28 mouse cellular contexts compared by ENCODE assay signal in the genomic region with DNA sequence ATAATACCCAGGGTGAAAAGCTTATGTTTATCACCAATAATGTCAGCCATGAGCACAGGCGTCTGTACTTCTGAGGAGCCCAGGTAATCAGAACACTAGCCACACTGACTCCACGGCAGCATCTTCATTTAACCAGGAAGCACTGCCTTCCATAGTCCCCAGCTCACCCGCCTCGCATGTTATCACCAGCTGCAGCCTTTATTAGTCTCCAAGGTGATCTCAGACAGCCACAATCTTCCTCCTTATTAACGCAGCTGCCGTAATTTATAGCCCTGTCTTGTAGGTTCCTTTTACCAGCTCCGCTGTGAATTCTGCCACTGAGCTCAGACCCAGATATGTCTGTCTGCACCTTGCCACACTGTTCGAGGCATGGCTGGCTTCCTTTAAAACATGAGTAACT.
DNase-seq lines count a peak whose midpoint lies in the region; ATAC-seq and TF ChIP-seq lines count a peak whose summit lies in the region.
"Had no signal": no experiment of that assay in that cellular context is flagged by ENCODE, and none has a peak within 500 bp of the region (broad histone marks: within the 10 kb centered on the region; RNA-seq: fewer than 3 reads in every experiment).

No protein-coding gene starts in this region.

- 0 out of 2 replicates have a peak, but pooled peaks have one; percentile 66 for ATAC-seq in hindbrain, embryonic 13.5 days (ENCODE audit: low FRiP score)
- peak; percentile 82 for ATAC-seq in neural tube, embryonic 12.5 days (ENCODE audit: low FRiP score, low read depth)
- ATAC-seq in intestine, postnatal 0 days = peak; percentile 45; the same call in 1 of the 2 replicates
- ATAC-seq in erythroblast, adult 5-6 weeks (replicated peaks; ENCODE audit: low FRiP score, poor library complexity, severe bottlenecking) = no peak
- ATAC-seq: forebrain, embryonic 16.5 days had no signal

- no peak for TF ChIP-seq CTCF in intestine, postnatal 0 days (IDR thresholded peaks at IDR 0.05; ENCODE audit: low read depth)

- H3K9me3 ChIP-seq in hindbrain, embryonic 13.5 days = no peaks in the 10 kb centered on the region
- peaks cover 1% of the 10 kb centered on the region; the same call in 1 of the 2 replicates for H3K9me3 ChIP-seq in hindbrain, embryonic 10.5 days
- H3K9me3 ChIP-seq in neural tube, embryonic 12.5 days = no peaks in the 10 kb centered on the region
- H3K9me3 ChIP-seq in intestine, postnatal 0 days (ENCODE audit: control insufficient read depth) = no peaks in the 10 kb centered on the region; the same call in 1 of the 2 replicates
- H3K9me3 ChIP-seq: embryonic facial prominence, embryonic 13.5 days; heart, embryonic 12.5 days; kidney, embryonic 15.5 days; limb, embryonic 13.5 days; lung, embryonic 15.5 days; midbrain, embryonic 10.5 days had no signal

- H3K27ac ChIP-seq in hindbrain, embryonic 13.5 days = peak overlapping the region; percentile 81
- H3K27ac ChIP-seq in hindbrain, embryonic 10.5 days = no peak overlapping the region
- no peak overlapping the region for H3K27ac ChIP-seq in neural tube, embryonic 12.5 days
- H3K27ac ChIP-seq in intestine, postnatal 0 days (ENCODE audit: low read depth, low read length) = no peak overlapping the region
- H3K27ac ChIP-seq: embryonic facial prominence, embryonic 13.5 days; gastrocnemius, adult 2 months; heart, adult 2 months; kidney, embryonic 15.5 days; left cerebral cortex, adult 2 months; limb, embryonic 13.5 days; lung, embryonic 15.5 days; midbrain, embryonic 10.5 days had no signal

- DNase-seq in hindbrain, embryonic 10.5 days (ENCODE audit: low spot score) = no peak
- DNase-seq in neural tube, embryonic 10.5 days (ENCODE audit: extremely low spot score, low spot score) = no peak
- DNase-seq in cerebellum, postnatal 14 days = no peak
- DNase-seq: adrenal gland, adult 8-10 months; cerebellum, adult 9-11 months; gastrocnemius, adult 2 months; gastrocnemius, postnatal 36 days; heart, adult 2 months; heart, postnatal 4 days; kidney, adult 18-20 months; kidney, postnatal 25 days; spleen, adult 18-20 months; thymus, postnatal 25 days had no signal

- no peaks in the 10 kb centered on the region for H3K27me3 ChIP-seq in hindbrain, embryonic 13.5 days
- no peaks in the 10 kb centered on the region for H3K27me3 ChIP-seq in hindbrain, embryonic 10.5 days (ENCODE audit: insufficient read depth, poor library complexity, severe bottlenecking)
- H3K27me3 ChIP-seq in neural tube, embryonic 12.5 days (replicated peaks) = no peaks in the 10 kb centered on the region
- no peaks in the 10 kb centered on the region for H3K27me3 ChIP-seq in intestine, postnatal 0 days (replicated peaks; ENCODE audit: control insufficient read depth, insufficient read depth, low read length)
- H3K27me3 ChIP-seq: embryonic facial prominence, embryonic 13.5 days; heart, embryonic 12.5 days; kidney, embryonic 15.5 days; limb, embryonic 13.5 days; lung, embryonic 15.5 days had no signal

- no peak overlapping the region for H3K4me2 ChIP-seq in hindbrain, embryonic 13.5 days
- H3K4me2 ChIP-seq in neural tube, embryonic 12.5 days (replicated peaks) = 0 out of 2 replicates have a peak overlapping the region, but pooled peaks have one; percentile 0
- no peak overlapping the region for H3K4me2 ChIP-seq in intestine, postnatal 0 days (replicated peaks; ENCODE audit: low read depth)
- H3K4me2 ChIP-seq: embryonic facial prominence, embryonic 13.5 days; heart, embryonic 12.5 days; kidney, embryonic 15.5 days; limb, embryonic 13.5 days; liver, embryonic 11.5 days; lung, embryonic 15.5 days had no signal

- no peak overlapping the region for H3K4me3 ChIP-seq in hindbrain, embryonic 13.5 days
- no peak overlapping the region for H3K4me3 ChIP-seq in hindbrain, embryonic 10.5 days
- H3K4me3 ChIP-seq in neural tube, embryonic 12.5 days = no peak overlapping the region
- no peak overlapping the region for H3K4me3 ChIP-seq in intestine, postnatal 0 days (ENCODE audit: low read depth, low read length)
- H3K4me3 ChIP-seq: embryonic facial prominence, embryonic 13.5 days; erythroblast, embryonic 14.5 days; gastrocnemius, adult 2 months; heart, adult 2 months; heart, embryonic 12.5 days; kidney, embryonic 15.5 days; left cerebral cortex, adult 2 months; limb, embryonic 13.5 days; lung, embryonic 15.5 days; midbrain, embryonic 10.5 days had no signal

- H3K9ac ChIP-seq in hindbrain, embryonic 13.5 days = no peak overlapping the region
- no peak overlapping the region for H3K9ac ChIP-seq in neural tube, embryonic 12.5 days
- H3K9ac ChIP-seq in intestine, postnatal 0 days (ENCODE audit: low read depth, low read length) = no peak overlapping the region
- H3K9ac ChIP-seq: embryonic facial prominence, embryonic 13.5 days; heart, embryonic 12.5 days; kidney, embryonic 15.5 days; limb, embryonic 13.5 days; lung, embryonic 15.5 days had no signal

- H3K4me1 ChIP-seq in hindbrain, embryonic 13.5 days (replicated peaks) = peaks cover 15% of the 10 kb centered on the region
- peaks cover 11% of the 10 kb centered on the region; the same call in 1 of the 2 replicates for H3K4me1 ChIP-seq in hindbrain, embryonic 10.5 days (replicated peaks)
- H3K4me1 ChIP-seq in neural tube, embryonic 12.5 days = peaks cover 11% of the 10 kb centered on the region; the same call in 1 of the 2 replicates
- no peaks in the 10 kb centered on the region for H3K4me1 ChIP-seq in intestine, postnatal 0 days (replicated peaks; ENCODE audit: control insufficient read depth, insufficient read depth, low read length)
- H3K4me1 ChIP-seq: embryonic facial prominence, embryonic 13.5 days; heart, embryonic 12.5 days; midbrain, embryonic 10.5 days had no signal

- WGBS in hindbrain, embryonic 13.5 days = 38% methylated on average over 8 of the region's 8 CpGs
- WGBS in hindbrain, embryonic 10.5 days = 83% methylated on average over 8 of the region's 8 CpGs
- 32% methylated on average over 8 of the region's 8 CpGs for WGBS in neural tube, embryonic 12.5 days
- WGBS in intestine, postnatal 0 days = 30% methylated on average over 8 of the region's 8 CpGs

- H3K36me3 ChIP-seq in hindbrain, embryonic 13.5 days = no peaks in the 10 kb centered on the region
- no peaks in the 10 kb centered on the region for H3K36me3 ChIP-seq in hindbrain, embryonic 10.5 days
- no peaks in the 10 kb centered on the region for H3K36me3 ChIP-seq in neural tube, embryonic 12.5 days
- no peaks in the 10 kb centered on the region for H3K36me3 ChIP-seq in intestine, postnatal 0 days (ENCODE audit: control insufficient read depth, insufficient read depth)
- H3K36me3 ChIP-seq: embryonic facial prominence, embryonic 13.5 days; G1E; heart, embryonic 12.5 days; kidney, embryonic 15.5 days; limb, embryonic 13.5 days; lung, embryonic 15.5 days; midbrain, embryonic 10.5 days had no signal
